Mouse (Mus musculus): ENCODE results near the gene Cfdp1.

Gene Cfdp1

GRCm38 (mm10) chr8:111765096-111765495, 89.0 kb downstream of the Cfdp1 start:
- DNase-seq, result no peak

- DNase-seq, result no peak
These were observed 93.4 kb downstream of the Cfdp1 start for GRCm38 (mm10) chr8:111760708-111761107.

GRCm38 (mm10) chr8:111758817-111759216, 95.3 kb downstream of the Cfdp1 start:
- DNase-seq, result no peak

- no peak for DNase-seq
These were observed 96.5 kb downstream of the Cfdp1 start for GRCm38 (mm10) chr8:111757599-111757998.

- peak in 1 of 2 experiments; percentile 45 for DNase-seq
These were observed 99.4 kb downstream of the Cfdp1 start for GRCm38 (mm10) chr8:111754736-111755135.

GRCm38 (mm10) chr8:111754088-111754487, 100.0 kb downstream of the Cfdp1 start:
- peak; percentile 43 to 57 for DNase-seq

GRCm38 (mm10) chr8:111748766-111749165, 105.3 kb downstream of the Cfdp1 start:
- DNase-seq, result no peak

GRCm38 (mm10) chr8:111747866-111748649, 106.0 kb downstream of the Cfdp1 start:
- DNase-seq, result peak in 1 of 2 experiments; percentile 8

- no peak for DNase-seq
These were observed 107.3 kb downstream of the Cfdp1 start for GRCm38 (mm10) chr8:111746582-111747465.

GRCm38 (mm10) chr8:111745591-111746418, 108.3 kb downstream of the Cfdp1 start:
- DNase-seq, result peak; percentile 87 to 91

GRCm38 (mm10) chr8:111745086-111745485, 109.0 kb downstream of the Cfdp1 start:
- DNase-seq, result peak in 1 of 2 experiments; percentile 10

GRCm38 (mm10) chr8:111743792-111744696, 110.0 kb downstream of the Cfdp1 start, which contains the start of gene Bcar1:
Gene Bcar1, minus strand, starts transcription at chr8:111743809.
- peak; percentile 71 to 73 for DNase-seq

- peak in 1 of 2 experiments; percentile 26 for DNase-seq
These were observed 110.8 kb downstream of the Cfdp1 start for GRCm38 (mm10) chr8:111743101-111743791.

- DNase-seq, result peak; percentile 84
These were observed 111.6 kb downstream of the Cfdp1 start for GRCm38 (mm10) chr8:111742261-111743037.

GRCm38 (mm10) chr8:111741556-111741955, 112.5 kb downstream of the Cfdp1 start:
- DNase-seq, result peak in 1 of 2 experiments; percentile 33

- peak in 1 of 2 experiments; percentile 63 for DNase-seq
These were observed 113.1 kb downstream of the Cfdp1 start for GRCm38 (mm10) chr8:111740994-111741393.

- DNase-seq, result peak; percentile 74 to 83
These were observed 113.8 kb downstream of the Cfdp1 start for GRCm38 (mm10) chr8:111740301-111740711.

GRCm38 (mm10) chr8:111739604-111740003, 114.5 kb downstream of the Cfdp1 start:
- DNase-seq, result peak in 1 of 2 experiments; percentile 22

- DNase-seq, result peak in 1 of 2 experiments; percentile 56
These were observed 115.2 kb downstream of the Cfdp1 start for GRCm38 (mm10) chr8:111738867-111739266.

- DNase-seq, result peak; percentile 5 to 13
These were observed 117.8 kb downstream of the Cfdp1 start for GRCm38 (mm10) chr8:111736321-111736720.

All from kidney, adult 8-10 months (tissue).